Mouse (Mus musculus): ENCODE results near the gene Nmi.
"Not testable (repeated sequence)": the region's sequence is repeated elsewhere in the genome, so short reads cannot be mapped to it uniquely, and the experiment has no call there.

The Nmi gene

GRCm38 (mm10) chr2:51973410-51973968 lies at the start of gene Nmi:
Gene Nmi, minus strand, starts transcription at chr2:51973494.
- in situ Hi-C loops (cut with MboI, MseI) = loop anchor here (5.0 kb wide), 1 partner anchor 36 kb away; the partner anchor contains the start of gene Rbm43

- in situ Hi-C loops (cut with MboI, MseI) = no loop called here
These were observed 43.1 kb upstream of the Nmi start for GRCm38 (mm10) chr2:52016361-52016760.

- in situ Hi-C loops (cut with MboI, MseI) = no loop called here
These were observed 40.1 kb upstream of the Nmi start for GRCm38 (mm10) chr2:52013306-52013820.

GRCm38 (mm10) chr2:52011820-52012219 lies 38.5 kb upstream of the Nmi start:
- in situ Hi-C loops (cut with MboI, MseI) = not testable (repeated sequence)

- in situ Hi-C loops (cut with MboI, MseI) = no loop called here
These were observed 33.1 kb upstream of the Nmi start for GRCm38 (mm10) chr2:52006380-52006779.

GRCm38 (mm10) chr2:52002299-52002698 lies 29.0 kb upstream of the Nmi start:
- in situ Hi-C loops (cut with MboI, MseI) = not testable (repeated sequence)

- in situ Hi-C loops (cut with MboI, MseI) = no loop called here
These were observed 28.2 kb upstream of the Nmi start for GRCm38 (mm10) chr2:52001521-52001920.

- in situ Hi-C loops (cut with MboI, MseI) = no loop called here
These were observed 26.7 kb upstream of the Nmi start for GRCm38 (mm10) chr2:51999996-52000395.

GRCm38 (mm10) chr2:51991447-51991846 lies 18.2 kb upstream of the Nmi start:
- in situ Hi-C loops (cut with MboI, MseI) = no loop called here

- in situ Hi-C loops (cut with MboI, MseI) = no loop called here
These were observed 16.3 kb upstream of the Nmi start for GRCm38 (mm10) chr2:51989559-51989958.

- in situ Hi-C loops (cut with MboI, MseI) = no loop called here
These were observed 13.4 kb upstream of the Nmi start for GRCm38 (mm10) chr2:51986695-51987094.

- in situ Hi-C loops (cut with MboI, MseI) = no loop called here
These were observed 12.9 kb upstream of the Nmi start for GRCm38 (mm10) chr2:51986157-51986556.

GRCm38 (mm10) chr2:51985241-51985640 lies 11.9 kb upstream of the Nmi start:
- in situ Hi-C loops (cut with MboI, MseI) = no loop called here

GRCm38 (mm10) chr2:51982288-51982687 lies 9.0 kb upstream of the Nmi start:
- in situ Hi-C loops (cut with MboI, MseI) = no loop called here

- in situ Hi-C loops (cut with MboI, MseI) = no loop called here
These were observed 8.3 kb upstream of the Nmi start for GRCm38 (mm10) chr2:51981630-51982029.

GRCm38 (mm10) chr2:51972641-51973409 lies 469 bp downstream of the Nmi start:
- in situ Hi-C loops (cut with MboI, MseI) = loop anchor here (5.0 kb wide), 1 partner anchor 36 kb away; the partner anchor contains the start of gene Rbm43

- in situ Hi-C loops (cut with MboI, MseI) = loop anchor here (5.0 kb wide), 1 partner anchor 35 kb away; the partner anchor contains the start of gene Rbm43
These were observed 1.2 kb downstream of the Nmi start for GRCm38 (mm10) chr2:51972142-51972541.

GRCm38 (mm10) chr2:51970897-51971296 lies 2.4 kb downstream of the Nmi start:
- in situ Hi-C loops (cut with MboI, MseI) = loop anchor here (5.0 kb wide), 1 partner anchor 34 kb away; the partner anchor contains the start of gene Rbm43

GRCm38 (mm10) chr2:51967288-51967687 lies 6.0 kb downstream of the Nmi start:
- in situ Hi-C loops (cut with MboI, MseI) = no loop called here

- in situ Hi-C loops (cut with MboI, MseI) = no loop called here
These were observed 19.6 kb downstream of the Nmi start for GRCm38 (mm10) chr2:51953648-51954204.

- in situ Hi-C loops (cut with MboI, MseI) = no loop called here
These were observed 22.4 kb downstream of the Nmi start for GRCm38 (mm10) chr2:51950876-51951275.

GRCm38 (mm10) chr2:51948105-51948830 lies 25.0 kb downstream of the Nmi start:
- in situ Hi-C loops (cut with MboI, MseI) = loop anchor here (25.0 kb wide), 1 partner anchor 1636 kb away; no protein-coding TSS in a partner anchor

Measured in T-helper 1 cell (primary cell).